ENCODE assay signal across 8 mouse cellular contexts in genomic region chr3:108283781-108284601, GRCm38 (mm10). TPM values are rescaled to one million over a fixed set of nuclear protein-coding genes. Genes with fewer than 3 reads are reported as not detected.
DNase-seq lines count a peak whose midpoint lies in the region; ATAC-seq and TF ChIP-seq lines count a peak whose summit lies in the region.

Gene Sort1, plus strand, starts transcription at chr3:108284082.

- in situ Hi-C loops in ES-E14 (cut with MboI; ENCODE audit: low sequenced_read_pairs in 2 of 2, unreplicated experiment in 2 of 2), result no loop called here

- peak; percentile 86 for DNase-seq in ES-E14 (ENCODE audit: low read depth, low spot score)
- DNase-seq in cerebellum, adult 11-12 months, result peak; percentile 87
- DNase-seq in heart, postnatal 25 days (ENCODE audit: low spot score), result peak; percentile 78
- DNase-seq in layer of hippocampus, adult 18-20 months (ENCODE audit: low spot score in 2 of 2), result peak; percentile 92
- peak; percentile 82 for DNase-seq in lung, adult 2 months
- peak; percentile 76 to 82 for DNase-seq in thymus, adult 18-20 months

- peaks cover 0 to 4% of the 10 kb centered on the region in 2 experiments; a peak in 2 of 4 replicates for H3K4me1 ChIP-seq in ES-E14 (ENCODE audit: control insufficient read depth in 2 of 2, insufficient read depth in 2 of 2, low read length in 2 of 2, poor library complexity in 1 of 2)
- H3K4me1 ChIP-seq in forebrain, embryonic 16.5 days (replicated peaks; ENCODE audit: control insufficient read depth, insufficient read depth, low read length), result peaks cover 52% of the 10 kb centered on the region
- peaks cover 13% of the 10 kb centered on the region for H3K4me1 ChIP-seq in lung, adult 2 months (ENCODE audit: control insufficient read depth, insufficient read depth, low read length)
- peaks cover 13% of the 10 kb centered on the region for H3K4me1 ChIP-seq in olfactory bulb, adult 2 months (ENCODE audit: control insufficient read depth, insufficient read depth, low read length)

- no peak within 1 kb of the TSS; the same call in 1 of the 2 replicates for H3K27ac ChIP-seq in ES-E14 (ENCODE audit: insufficient read depth, low read depth, low read length, poor library complexity, severe bottlenecking)
- peak within 1 kb of the TSS; percentile 82 for H3K27ac ChIP-seq in forebrain, embryonic 16.5 days (ENCODE audit: low read length)
- H3K27ac ChIP-seq in olfactory bulb, adult 2 months (ENCODE audit: insufficient read depth, low read depth, low read length), result peak within 1 kb of the TSS; percentile 76

- TF ChIP-seq POLR2A in lung, adult 2 months (IDR thresholded peaks at IDR 0.05; ENCODE audit: borderline replicate concordance, extremely low read depth, low read depth, low read length), result peak; percentile 37; the same call in 1 of the 2 replicates
- TF ChIP-seq POLR2A in olfactory bulb, adult 2 months (IDR thresholded peaks at IDR 0.05; ENCODE audit: insufficient read depth, low read depth, low read length), result peak; percentile 30; the same call in 1 of the 2 replicates

- intact Hi-C loops in heart, postnatal 25 days (cut with DNase I), result loop anchor here (5.0 kb wide), 1 partner anchor 33 kb away; no protein-coding TSS in a partner anchor

- peak within 1 kb of the TSS; percentile 69 to 95 for H3K4me3 ChIP-seq in ES-E14 (ENCODE audit: insufficient read depth in 1 of 2, low read depth in 1 of 2, low read length in 2 of 2, poor library complexity in 1 of 2, severe bottlenecking in 1 of 2)
- H3K4me3 ChIP-seq in forebrain, embryonic 16.5 days (replicated peaks; ENCODE audit: low read length), result peak within 1 kb of the TSS; percentile 84
- peak within 1 kb of the TSS; percentile 81 for H3K4me3 ChIP-seq in lung, adult 2 months (replicated peaks; ENCODE audit: extremely low read depth, low read depth, low read length)
- H3K4me3 ChIP-seq in olfactory bulb, adult 2 months (ENCODE audit: insufficient read depth, low read depth, low read length), result peak within 1 kb of the TSS; percentile 99

- no peak for TF ChIP-seq CTCF in lung, adult 2 months (IDR thresholded peaks at IDR 0.05; ENCODE audit: insufficient read depth, low read length)
- TF ChIP-seq CTCF in olfactory bulb, adult 2 months (IDR thresholded peaks at IDR 0.05; ENCODE audit: insufficient read depth, low read depth, low read length), result no peak

- peak within 1 kb of the TSS; percentile 75 for H3K9ac ChIP-seq in ES-E14 (ENCODE audit: insufficient read depth, low read depth, low read length, poor library complexity, severe bottlenecking)
- peak within 1 kb of the TSS; percentile 96 for H3K9ac ChIP-seq in forebrain, embryonic 16.5 days (replicated peaks; ENCODE audit: low read depth, low read length)

- no peaks in the 10 kb centered on the region for H3K36me3 ChIP-seq in ES-E14 (ENCODE audit: control insufficient read depth, insufficient read depth, low read length, poor library complexity, severe bottlenecking)
- H3K36me3 ChIP-seq in forebrain, embryonic 16.5 days (ENCODE audit: control insufficient read depth, insufficient read depth), result peaks cover 3% of the 10 kb centered on the region; the same call in 1 of the 2 replicates

- H3K9me3 ChIP-seq in ES-E14 (ENCODE audit: control insufficient read depth, insufficient read depth, low read depth, low read length), result no peaks in the 10 kb centered on the region
- no peaks in the 10 kb centered on the region for H3K9me3 ChIP-seq in forebrain, embryonic 16.5 days (ENCODE audit: control insufficient read depth, low read length)

- no peaks in the 10 kb centered on the region for H3K27me3 ChIP-seq in forebrain, embryonic 16.5 days (replicated peaks; ENCODE audit: control insufficient read depth, insufficient read depth, low read length)

- under 1% methylated on average over 61 of the region's 109 CpGs for WGBS in forebrain, embryonic 16.5 days
- whole genome bisulfite sequencing in lung, adult 2 months, result under 1% methylated on average over 109 of the region's 109 CpGs
- under 1% methylated on average over 109 of the region's 109 CpGs for WGBS in olfactory bulb, adult 2 months

- H3K4me2 ChIP-seq in forebrain, embryonic 16.5 days (ENCODE audit: low read length), result peak within 1 kb of the TSS; percentile 85

- ATAC-seq in forebrain, embryonic 16.5 days, result peak; percentile 99

TF ChIP-seq in ES-E14, 5 proteins besides CTCF, POLR2A, EP300 and RAD21:
- TF ChIP-seq ZC3H11A (IDR thresholded peaks at IDR 0.05; ENCODE audit: borderline replicate concordance, low read depth, low read length), result no peak
- peak; percentile 27; the same call in 1 of the 2 replicates for TF ChIP-seq HCFC1 (IDR thresholded peaks at IDR 0.05; ENCODE audit: borderline replicate concordance, insufficient read depth, low read length)
- peak; percentile 73; the same call in 1 of the 2 replicates for TF ChIP-seq CHD2 (IDR thresholded peaks at IDR 0.05; ENCODE audit: low read depth, low read length)

RNA-seq across cellular contexts. Expression of gene Sort1, which starts in this region (rescaled TPM):
- 21.2 and 30.5 TPM in 2 replicates for total RNA-seq in ES-E14 (2012; rRNA removed)
- polyA plus RNA-seq in forebrain, embryonic 16.5 days (2015; fragmentation: Nextera tagmentation; extraction: Ambion mirVana), result 19.5 and 22.6 TPM in 2 replicates
- 10 to 100 TPM; 17.1 to 18.9 TPM for total RNA-seq in heart, postnatal 25 days (2021)
- 100 to 1,000 TPM; 373 to 382 TPM for total RNA-seq in layer of hippocampus, adult 18-20 months (2021)
- polyA plus RNA-seq in lung, adult 2 months (2012; rRNA removed), result 104 and 141 TPM in 2 replicates
- 89.7 TPM in 1 of 2 replicates, not detected in the other for polyA plus RNA-seq in olfactory bulb, adult 2 months (2012; ENCODE audit: insufficient read depth, insufficient read length, low replicate concordance, missing spikeins)

Comparison
In these comparisons a context has a peak if more than half of its experiments do, and no peak if none do; other contexts are left out.
1. RNA of gene Sort1 (total RNA-seq): 373 to 382 TPM in layer of hippocampus, adult 18-20 months; 21.2 to 30.5 TPM in ES-E14 and 17.1 to 18.9 TPM in heart, postnatal 25 days; every median in the first group is over 10 times any median in the second.
2. Peak in every context shown above with its lines, with median percentiles within 50 percentile points of each other: DNase-seq and H3K4me3 ChIP-seq.